Mouse (Mus musculus) liver, adult 2 months (tissue): ENCODE results near the gene Klf13. TPM values are rescaled to one million over a fixed set of nuclear protein-coding genes. Genes with fewer than 3 reads are reported as not detected.

Source experiments
- DNase-seq: peaks from one replicate; pipeline ENCODE4 v3.0.0-alpha.2; 2011; ENCODE audit warnings: low read depth, low spot score; ENCODE audit errors: extremely low read depth
- H3K27ac ChIP-seq: fragments of 200-500 bp; replicated peaks from 2 replicates; pipeline ENCODE4 v1.5.1; 2012; ENCODE audit warnings: low read depth, mild to moderate bottlenecking, control low read depth, inconsistent platforms, low read length; ENCODE audit not compliant: insufficient read depth
- H3K27me3 ChIP-seq: fragments of 200-500 bp; 2 replicates; pipeline ENCODE4 v1.6.1; 2012; ENCODE audit warnings: mild to moderate bottlenecking, moderate library complexity, low read length, inconsistent platforms; ENCODE audit not compliant: control insufficient read depth, insufficient read depth
- H3K36me3 ChIP-seq: fragments of 200-500 bp; 2 replicates; pipeline ENCODE4 v1.6.1; 2012; ENCODE audit warnings: low read length, inconsistent platforms; ENCODE audit not compliant: control insufficient read depth, insufficient read depth
- H3K4me1 ChIP-seq: fragments of 200-500 bp; 2 replicates; pipeline ENCODE4 v1.6.1; 2011; ENCODE audit warnings: low read length; ENCODE audit not compliant: control insufficient read depth, insufficient read depth
- H3K4me3 ChIP-seq: fragments of 200-500 bp; 2 replicates; pipeline ENCODE4 v1.5.1; 2011; ENCODE audit warnings: low read depth, mild to moderate bottlenecking, control low read depth, low read length, moderate library complexity; ENCODE audit not compliant: insufficient read depth
- H3K79me2 ChIP-seq: fragments of 200-500 bp; 2 replicates; pipeline ENCODE4 v1.6.1; 2012; ENCODE audit warnings: inconsistent platforms, mild to moderate bottlenecking, low read length, moderate library complexity; ENCODE audit not compliant: control insufficient read depth, insufficient read depth
- H3K9ac ChIP-seq: fragments of 200-500 bp; 2 replicates; pipeline ENCODE4 v1.6.1; 2012; ENCODE audit warnings: low read depth, mild to moderate bottlenecking, control low read depth, inconsistent platforms, low read length
- CTCF ChIP-seq: fragments of 200-500 bp; IDR thresholded peaks from 2 replicates; pipeline ENCODE4 v1.5.1; 2011; ENCODE audit warnings: low read depth, low read length, control low read depth
- POLR2A ChIP-seq: fragments of 200-500 bp; IDR thresholded peaks from 2 replicates; pipeline ENCODE4 v1.6.1; 2011; ENCODE audit warnings: low read length, control low read depth; ENCODE audit not compliant: insufficient read depth; ENCODE audit errors: extremely low read depth
- WGBS: fragments of 180-500 bp; shearing (Covaris S2); methylation state at CpG from one replicate; pipeline ENCODE4 v1.1.7; 2018; 5-methylcytosine and 5-hydroxymethylcytosine counted together
- polyA plus RNA-seq: library from polyadenylated mRNA; depleted of rRNA; stranded (reverse); fragments of >200 nt; gene quantifications from 2 replicates; pipeline ENCODE4 v1.2.3, GENCODE M21; 2012
- total RNA-seq: library from RNA; depleted of rRNA; stranded (reverse); fragments of >200 nt; gene quantifications from 2 replicates; pipeline ENCODE4 v1.2.3, GENCODE M21; 2014

The Klf13 gene
- total and polyA plus RNA-seq, 2 experiments, result 14.1 to 26.4 TPM

- TF ChIP-seq POLR2A (no peak), CTCF (peak; percentile 38; the same call in 1 of the 2 replicates)
- H3K27ac ChIP-seq, result peak overlapping the region; percentile 99
Observed at GRCm38 (mm10) chr7:63910912-63911311, 27.8 kb downstream of the Klf13 start.

DNA sequence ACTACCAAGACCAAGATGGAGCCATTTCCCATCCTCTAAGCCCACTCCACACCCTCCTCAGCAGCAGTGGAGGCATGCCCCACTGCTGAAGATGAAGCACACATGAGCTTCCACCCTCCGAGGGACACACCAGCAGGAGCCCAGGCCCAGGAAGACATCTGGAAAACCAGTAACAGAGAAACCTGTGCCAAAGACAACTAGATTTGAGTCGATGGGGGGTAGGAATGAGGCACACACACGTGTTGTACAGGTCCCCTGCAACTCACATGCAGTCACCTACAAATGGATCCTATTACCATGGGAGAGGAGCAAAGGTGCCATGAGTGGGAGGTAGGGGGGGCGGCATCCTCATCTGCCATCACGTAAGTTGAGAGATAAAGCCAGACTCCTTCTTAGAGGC, 28.5 kb downstream of the Klf13 start:
- no peak for DNase-seq
- H3K9ac ChIP-seq, result peak overlapping the region; percentile 29
- H3K4me1 ChIP-seq, result peaks cover 62% of the 10 kb centered on the region
- peaks cover 64% of the 10 kb centered on the region; the same call in 1 of the 2 replicates for H3K79me2 ChIP-seq
- peak overlapping the region; percentile 99 for H3K27ac ChIP-seq
- TF ChIP-seq CTCF (no peak), POLR2A (no peak)
- no peaks in the 10 kb centered on the region for H3K27me3 ChIP-seq
- 35% methylated on average over 5 of the region's 5 CpGs for WGBS
- no peak overlapping the region for H3K4me3 ChIP-seq
- no peaks in the 10 kb centered on the region for H3K36me3 ChIP-seq

More at GRCm38 (mm10) chr7:63910912-63911311, 27.8 kb downstream of the Klf13 start:
- no peaks in the 10 kb centered on the region for H3K36me3 ChIP-seq
- WGBS, result 30% methylated on average over 4 of the region's 4 CpGs
- no peak overlapping the region for H3K4me3 ChIP-seq
- H3K9ac ChIP-seq, result peak overlapping the region; percentile 62
- H3K4me1 ChIP-seq, result peaks cover 62% of the 10 kb centered on the region
- H3K27me3 ChIP-seq, result no peaks in the 10 kb centered on the region
- peaks cover 63% of the 10 kb centered on the region; the same call in 1 of the 2 replicates for H3K79me2 ChIP-seq
- DNase-seq, result no peak

- peak overlapping the region; percentile 47 for H3K9ac ChIP-seq
- DNase-seq, result no peak
- H3K4me1 ChIP-seq, result peaks cover 61% of the 10 kb centered on the region
- H3K27me3 ChIP-seq, result no peaks in the 10 kb centered on the region
- peak overlapping the region; percentile 92 for H3K27ac ChIP-seq
- no peak overlapping the region for H3K4me3 ChIP-seq
- 61% methylated on average over 11 of the region's 11 CpGs for WGBS
- TF ChIP-seq POLR2A (no peak), CTCF (no peak)
- H3K36me3 ChIP-seq, result no peaks in the 10 kb centered on the region
- peaks cover 61% of the 10 kb centered on the region; the same call in 1 of the 2 replicates for H3K79me2 ChIP-seq
Observed at GRCm38 (mm10) chr7:63908496-63909285, 30.0 kb downstream of the Klf13 start.

GRCm38 (mm10) chr7:63907778-63908495, 30.8 kb downstream of the Klf13 start:
- TF ChIP-seq POLR2A (no peak), CTCF (no peak)
- peak overlapping the region; percentile 92 for H3K27ac ChIP-seq
- H3K9ac ChIP-seq, result peak overlapping the region; percentile 47
- H3K79me2 ChIP-seq, result peaks cover 60% of the 10 kb centered on the region; the same call in 1 of the 2 replicates
- H3K4me3 ChIP-seq, result no peak overlapping the region
- H3K4me1 ChIP-seq, result peaks cover 61% of the 10 kb centered on the region
- no peaks in the 10 kb centered on the region for H3K27me3 ChIP-seq
- WGBS, result 64% methylated on average over 5 of the region's 5 CpGs
- no peaks in the 10 kb centered on the region for H3K36me3 ChIP-seq
- peak; percentile 61 for DNase-seq

DNA sequence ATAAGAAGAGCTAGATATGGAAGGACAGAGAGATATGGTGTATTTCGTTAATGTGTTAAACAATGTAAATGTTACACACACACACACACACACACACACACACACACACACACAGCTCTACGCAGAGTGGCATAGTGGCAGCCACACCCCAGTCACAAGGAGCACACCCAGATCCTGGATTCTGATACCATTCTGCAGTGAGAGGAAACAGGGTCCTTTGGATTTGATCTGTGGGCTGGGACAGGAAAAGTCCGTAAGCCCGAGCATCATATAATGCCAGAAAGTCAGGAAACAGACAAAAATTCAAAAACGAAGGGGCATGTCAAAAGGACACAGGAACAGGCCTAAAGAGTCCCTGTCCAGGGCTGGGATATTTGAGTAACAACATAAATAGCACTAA, 33.1 kb downstream of the Klf13 start:
- peaks cover 61% of the 10 kb centered on the region for H3K4me1 ChIP-seq
- 67% methylated on average over 5 of the region's 5 CpGs for WGBS
- H3K27me3 ChIP-seq, result no peaks in the 10 kb centered on the region
- H3K9ac ChIP-seq, result peak overlapping the region; percentile 70
- no peaks in the 10 kb centered on the region for H3K36me3 ChIP-seq
- no peak overlapping the region for H3K4me3 ChIP-seq
- peak overlapping the region; percentile 99 for H3K27ac ChIP-seq
- no peak for DNase-seq
- peaks cover 80% of the 10 kb centered on the region; the same call in 1 of the 2 replicates for H3K79me2 ChIP-seq
- TF ChIP-seq CTCF (no peak), POLR2A (no peak)
